Mouse (Mus musculus) 416B (cell line): ENCODE measurements at regions not wholly inside any gene's neighbourhood (a gene's known extent, or its start where the extent isn't known, plus 50 kb on each side); places are given as distances from the start of the nearest gene placed in this dataset.
A peak's percentile ranks its signal among the peaks of the same experiment; 100 is the strongest.

Experiments
- DNase-seq: peaks from one replicate; pipeline ENCODE4 v3.0.0; 2011; ENCODE audit warnings: low read depth

- no peak for DNase-seq
These were observed 666.1 kb downstream of the Pkhd1 start for GRCm38 (mm10) chr1:19951680-19952248.

- DNase-seq, result peak; percentile 1
These were observed 644.5 kb downstream of the Pkhd1 start for GRCm38 (mm10) chr1:19973364-19973763.

- no peak for DNase-seq
These were observed 643.9 kb downstream of the Pkhd1 start for GRCm38 (mm10) chr1:19973981-19974380.

GRCm38 (mm10) chr1:19975436-19975835 lies 642.4 kb downstream of the Pkhd1 start:
- no peak for DNase-seq

- DNase-seq, result no peak
These were observed 636.7 kb downstream of the Pkhd1 start for GRCm38 (mm10) chr1:19981189-19981588.

GRCm38 (mm10) chr1:19982791-19983190 lies 635.1 kb downstream of the Pkhd1 start:
- no peak for DNase-seq

- DNase-seq, result no peak
These were observed 634.4 kb downstream of the Pkhd1 start for GRCm38 (mm10) chr1:19983504-19983903.

- no peak for DNase-seq
These were observed 627.9 kb downstream of the Pkhd1 start for GRCm38 (mm10) chr1:19989921-19990320.
